Mouse (Mus musculus): ENCODE data around the gene Zbtb34. TPM values are rescaled to one million over a fixed set of nuclear protein-coding genes. Genes with fewer than 3 reads are reported as not detected.

Gene Zbtb34
- polyA plus RNA-seq, 1 experiment from 2014 or later: 8.6 TPM

Small RNA genes within 50 kb of the gene (microRNA-seq; reads per million reads assigned to microRNA genes)
- gene Gm25998: not detected

Other genes with a start within 250 kb of the Zbtb34 start
- gene Angptl2, start 215.3 kb downstream of the Zbtb34 start, polyA plus RNA-seq (2016; fragmentation: Nextera tagmentation; extraction: Ambion mirVana): 40.1 and 51.8 TPM in 2 replicates
- gene Ralgps1, start 59.8 kb downstream of the Zbtb34 start, polyA plus RNA-seq (2016; fragmentation: Nextera tagmentation; extraction: Ambion mirVana): 2.4 and 3.8 TPM in 2 replicates
- 19.3 and 19.9 TPM in 2 replicates for gene Zbtb43, start 37.2 kb upstream of the Zbtb34 start, polyA plus RNA-seq (2016; fragmentation: Nextera tagmentation; extraction: Ambion mirVana)
- 11.0 and 13.9 TPM in 2 replicates for gene Lmx1b, start 209.2 kb upstream of the Zbtb34 start, polyA plus RNA-seq (2016; fragmentation: Nextera tagmentation; extraction: Ambion mirVana)